Mouse (Mus musculus): ENCODE results near the gene Hspb6.

DNA sequence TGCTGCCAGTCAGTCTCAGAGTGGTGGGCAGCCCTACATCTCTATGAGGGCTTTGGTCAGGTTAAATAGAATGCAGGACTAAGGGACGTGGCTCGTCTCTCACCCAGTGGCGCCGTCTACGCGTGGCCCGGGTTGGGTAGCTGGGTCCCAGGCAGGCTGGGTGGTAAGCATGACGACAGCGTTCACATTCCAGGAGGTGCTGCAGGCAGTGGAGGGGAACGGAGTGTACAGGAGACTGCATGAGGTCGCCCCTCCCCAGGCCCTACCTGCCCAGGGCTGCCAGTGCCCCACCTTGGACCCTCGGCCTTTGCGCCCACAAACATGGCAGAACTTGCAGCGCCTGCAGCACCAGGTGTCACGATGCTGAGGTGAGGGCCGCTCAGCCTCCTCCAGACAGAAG lies 29.6 kb downstream of the Hspb6 start:
- no peak for TF ChIP-seq POLR2A (IDR thresholded peaks at IDR 0.05; ENCODE audit: low read depth, low read length)
- TF ChIP-seq CTCF (IDR thresholded peaks at IDR 0.05; ENCODE audit: extremely low read depth, insufficient read length, insufficient replicate concordance, low read depth, low read length), result no peak
